In genomic region chr15:79261757-79262156, GRCm38 (mm10) we compare ENCODE assay signal across 10 mouse cellular contexts. TPM values are rescaled to one million over a fixed set of nuclear protein-coding genes. Genes with fewer than 3 reads are reported as not detected.
A peak's percentile ranks its signal among the peaks of the same experiment; 100 is the strongest.
DNase-seq lines count a peak whose midpoint lies in the region; ATAC-seq lines count a peak whose summit lies in the region.
"Had no signal": no experiment of that assay in that cellular context is flagged by ENCODE, and none has a peak within 500 bp of the region (broad histone marks: within the 10 kb centered on the region; RNA-seq: fewer than 3 reads in every experiment).

No protein-coding gene starts in this region.

- DNase-seq in kidney, postnatal 36 days = no peak
- peak; percentile 45 for DNase-seq in embryo, embryonic 10.5 days (ENCODE audit: low spot score)
- no peak for DNase-seq in hindbrain, embryonic 14.5 days (ENCODE audit: low spot score)
- DNase-seq in ovary, postnatal 14 days (ENCODE audit: low spot score) = no peak
- DNase-seq in cerebellum, postnatal 4 days (ENCODE audit: low spot score in 2 of 2) = no peak
- DNase-seq in lung, postnatal 10 days = no peak

- H3K4me2 ChIP-seq in kidney, embryonic 14.5 days (replicated peaks; ENCODE audit: low read depth, low read length) = peak overlapping the region; percentile 87
- peak overlapping the region; percentile 97 for H3K4me2 ChIP-seq in hindbrain, embryonic 14.5 days (replicated peaks)
- H3K4me2 ChIP-seq in midbrain, embryonic 16.5 days (ENCODE audit: low read length) = peak overlapping the region; percentile 98

- no peaks in the 10 kb centered on the region for H3K9me3 ChIP-seq in kidney, embryonic 14.5 days (ENCODE audit: control insufficient read depth, low read length)
- H3K9me3 ChIP-seq in hindbrain, embryonic 14.5 days (ENCODE audit: control insufficient read depth, low read length) = no peaks in the 10 kb centered on the region
- H3K9me3 ChIP-seq in midbrain, embryonic 16.5 days (replicated peaks; ENCODE audit: control insufficient read depth, low read length, poor library complexity, severe bottlenecking) = no peaks in the 10 kb centered on the region

- H3K27ac ChIP-seq in kidney, embryonic 14.5 days (ENCODE audit: low read depth, low read length) = no peak overlapping the region
- no peak overlapping the region for H3K27ac ChIP-seq in hindbrain, embryonic 14.5 days
- no peak overlapping the region for H3K27ac ChIP-seq in midbrain, embryonic 16.5 days (ENCODE audit: low read length)

- H3K4me3 ChIP-seq in kidney, embryonic 14.5 days (ENCODE audit: low read length) = peak overlapping the region; percentile 46
- peak overlapping the region; percentile 64 for H3K4me3 ChIP-seq in hindbrain, embryonic 14.5 days (replicated peaks; ENCODE audit: low read length)
- H3K4me3 ChIP-seq in midbrain, embryonic 16.5 days (ENCODE audit: low read depth, low read length) = peak overlapping the region; percentile 66

- peaks cover 17% of the 10 kb centered on the region for H3K27me3 ChIP-seq in kidney, embryonic 14.5 days (ENCODE audit: control insufficient read depth, insufficient read depth, low read length)
- H3K27me3 ChIP-seq in hindbrain, embryonic 14.5 days (ENCODE audit: control insufficient read depth, insufficient read depth, low read length) = peaks cover 54% of the 10 kb centered on the region
- H3K27me3 ChIP-seq in midbrain, embryonic 16.5 days (ENCODE audit: control insufficient read depth, insufficient read depth, low read depth, low read length) = peaks cover 24% of the 10 kb centered on the region
- H3K27me3 ChIP-seq: Patski had no signal

- H3K9ac ChIP-seq in kidney, embryonic 14.5 days (ENCODE audit: low read depth, low read length) = peak overlapping the region; percentile 49
- peak overlapping the region; percentile 69 for H3K9ac ChIP-seq in hindbrain, embryonic 14.5 days
- H3K9ac ChIP-seq in midbrain, embryonic 16.5 days (ENCODE audit: low read depth, low read length) = peak overlapping the region; percentile 80

- ATAC-seq in kidney, embryonic 14.5 days (ENCODE audit: low FRiP score, low TSS enrichment) = peak; percentile 63
- ATAC-seq in hindbrain, embryonic 14.5 days (ENCODE audit: low FRiP score) = peak; percentile 37; the same call in 1 of the 2 replicates
- ATAC-seq in midbrain, embryonic 16.5 days = peak; percentile 63
- ATAC-seq: Patski had no signal

- 1% methylated on average over 28 of the region's 28 CpGs for WGBS in kidney, embryonic 14.5 days
- 0% methylated on average over 21 of the region's 28 CpGs for WGBS in hindbrain, embryonic 14.5 days
- WGBS in midbrain, embryonic 16.5 days = 0% methylated on average over 28 of the region's 28 CpGs

- H3K4me1 ChIP-seq in kidney, embryonic 14.5 days (ENCODE audit: control insufficient read depth, insufficient read depth, low read length) = peaks cover 6% of the 10 kb centered on the region
- peaks cover 7% of the 10 kb centered on the region for H3K4me1 ChIP-seq in hindbrain, embryonic 14.5 days (replicated peaks; ENCODE audit: control insufficient read depth, insufficient read depth, low read length)
- H3K4me1 ChIP-seq in midbrain, embryonic 16.5 days (ENCODE audit: control insufficient read depth, insufficient read depth, low read length) = peaks cover 10% of the 10 kb centered on the region

- no peaks in the 10 kb centered on the region for H3K36me3 ChIP-seq in kidney, embryonic 14.5 days (ENCODE audit: control insufficient read depth, insufficient read depth, low read length)
- H3K36me3 ChIP-seq in hindbrain, embryonic 14.5 days (replicated peaks; ENCODE audit: control insufficient read depth, insufficient read depth) = no peaks in the 10 kb centered on the region
- no peaks in the 10 kb centered on the region for H3K36me3 ChIP-seq in midbrain, embryonic 16.5 days (ENCODE audit: control insufficient read depth, insufficient read depth, low read length)

RNA-seq across cellular contexts. Expression of gene Slc16a8, which starts 7.2 kb away (rescaled TPM):
- polyA plus RNA-seq in kidney, embryonic 14.5 days (2014; fragmentation: Nextera tagmentation; extraction: Ambion mirVana) = 0.39 and 0.50 TPM in 2 replicates
- polyA plus RNA-seq in hindbrain, embryonic 14.5 days (2014; fragmentation: Nextera tagmentation; extraction: Ambion mirVana) = 0.90 and 1.2 TPM in 2 replicates
- polyA plus RNA-seq in midbrain, embryonic 16.5 days (2015; fragmentation: Nextera tagmentation; extraction: Ambion mirVana) = 0.40 and 0.61 TPM in 2 replicates
- polyA plus RNA-seq: spleen, adult 2 months had no signal

RNA-seq across cellular contexts. Expression of gene Baiap2l2, which starts 23.6 kb away (rescaled TPM):
- polyA plus RNA-seq in kidney, embryonic 14.5 days (2014; fragmentation: Nextera tagmentation; extraction: Ambion mirVana) = 6.1 and 10.3 TPM in 2 replicates
- 2.3 and 2.6 TPM in 2 replicates for polyA plus RNA-seq in hindbrain, embryonic 14.5 days (2014; fragmentation: Nextera tagmentation; extraction: Ambion mirVana)
- 1.3 and 3.6 TPM in 2 replicates for polyA plus RNA-seq in midbrain, embryonic 16.5 days (2015; fragmentation: Nextera tagmentation; extraction: Ambion mirVana)

RNA-seq across cellular contexts. Expression of gene Gm49486, which starts 32.6 kb away (rescaled TPM):
- polyA plus RNA-seq in kidney, embryonic 14.5 days (2014; fragmentation: Nextera tagmentation; extraction: Ambion mirVana) = 0.21 and 0.61 TPM in 2 replicates
- polyA plus RNA-seq in hindbrain, embryonic 14.5 days (2014; fragmentation: Nextera tagmentation; extraction: Ambion mirVana) = 1.1 TPM in 2 replicates
- polyA plus RNA-seq in midbrain, embryonic 16.5 days (2015; fragmentation: Nextera tagmentation; extraction: Ambion mirVana) = 0.47 and 1.3 TPM in 2 replicates
- polyA plus RNA-seq: spleen, adult 2 months had no signal

RNA-seq across cellular contexts. Expression of gene Pick1, which starts 32.8 kb away (rescaled TPM):
- polyA plus RNA-seq in kidney, embryonic 14.5 days (2014; fragmentation: Nextera tagmentation; extraction: Ambion mirVana) = 25.8 and 31.4 TPM in 2 replicates
- 45.8 and 48.2 TPM in 2 replicates for polyA plus RNA-seq in hindbrain, embryonic 14.5 days (2014; fragmentation: Nextera tagmentation; extraction: Ambion mirVana)
- polyA plus RNA-seq in midbrain, embryonic 16.5 days (2015; fragmentation: Nextera tagmentation; extraction: Ambion mirVana) = 109 and 110 TPM in 2 replicates
